Mouse (Mus musculus): ENCODE results near the gene Helz2.

The Helz2 gene

DNA sequence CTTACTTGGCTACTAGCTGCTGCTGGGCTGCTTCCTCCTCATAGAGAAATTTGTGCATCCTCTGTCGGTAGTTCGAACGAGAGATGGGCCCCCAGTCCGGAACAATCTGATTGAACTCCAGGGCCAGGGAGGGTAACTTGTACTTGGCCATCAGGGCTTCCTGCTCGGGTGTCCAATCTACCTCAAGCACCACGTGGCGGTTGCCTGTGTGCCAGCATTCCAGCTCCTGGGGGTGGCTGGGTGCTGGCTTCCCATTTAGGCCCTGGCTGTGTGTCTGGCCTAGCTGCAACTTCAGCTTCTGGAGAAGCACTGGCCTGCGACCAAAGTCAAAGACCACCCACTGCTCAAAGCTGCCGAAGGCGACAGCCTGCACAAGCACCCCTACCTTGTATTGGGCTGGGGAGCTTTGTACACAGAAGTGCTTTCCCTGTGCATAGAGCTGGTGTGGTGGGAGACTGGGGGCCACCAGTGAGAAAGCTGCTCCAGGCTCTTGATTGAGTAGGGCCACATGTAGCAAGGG lies 3.7 kb downstream of the Helz2 start:
- DNase-seq (ENCODE audit: low spot score), result no peak

DNA sequence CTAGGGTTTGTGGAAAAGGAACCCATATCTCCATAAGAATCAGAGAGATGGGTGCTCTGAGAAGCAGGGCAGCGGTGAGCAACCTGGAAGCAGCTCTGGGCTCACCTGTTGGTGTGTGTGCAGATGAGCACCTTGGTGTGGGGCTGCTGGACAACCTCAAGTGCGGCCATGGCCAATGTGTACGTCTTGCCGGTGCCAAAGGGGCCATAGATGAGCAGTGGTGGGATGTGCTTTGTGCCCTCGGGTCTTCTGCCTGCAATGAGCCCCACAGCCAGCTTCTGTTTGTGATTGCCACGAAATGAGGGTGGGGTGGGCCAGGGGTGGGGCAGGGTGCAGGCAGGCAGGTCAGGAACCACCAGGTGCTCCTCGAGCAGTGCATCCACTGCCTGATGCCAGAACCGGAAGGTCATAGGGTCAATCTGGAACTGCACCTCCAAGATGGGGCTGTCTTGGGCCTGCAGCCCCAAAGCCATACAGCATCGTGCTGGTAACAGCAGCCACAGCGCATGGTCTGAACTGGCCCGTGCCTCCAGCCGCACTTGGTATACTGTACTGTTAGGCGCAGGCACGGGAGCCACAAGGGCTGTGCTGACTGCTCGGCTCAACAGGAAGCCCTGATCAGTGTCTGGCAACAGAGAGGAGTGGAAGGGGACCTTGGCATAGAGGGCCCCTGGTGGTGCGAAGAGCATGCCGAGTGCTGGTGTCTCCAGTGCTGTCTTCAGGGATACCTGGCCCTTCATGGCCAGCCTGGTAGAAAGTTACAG lies 4.4 kb downstream of the Helz2 start:
- DNase-seq (ENCODE audit: low spot score), result no peak

DNA sequence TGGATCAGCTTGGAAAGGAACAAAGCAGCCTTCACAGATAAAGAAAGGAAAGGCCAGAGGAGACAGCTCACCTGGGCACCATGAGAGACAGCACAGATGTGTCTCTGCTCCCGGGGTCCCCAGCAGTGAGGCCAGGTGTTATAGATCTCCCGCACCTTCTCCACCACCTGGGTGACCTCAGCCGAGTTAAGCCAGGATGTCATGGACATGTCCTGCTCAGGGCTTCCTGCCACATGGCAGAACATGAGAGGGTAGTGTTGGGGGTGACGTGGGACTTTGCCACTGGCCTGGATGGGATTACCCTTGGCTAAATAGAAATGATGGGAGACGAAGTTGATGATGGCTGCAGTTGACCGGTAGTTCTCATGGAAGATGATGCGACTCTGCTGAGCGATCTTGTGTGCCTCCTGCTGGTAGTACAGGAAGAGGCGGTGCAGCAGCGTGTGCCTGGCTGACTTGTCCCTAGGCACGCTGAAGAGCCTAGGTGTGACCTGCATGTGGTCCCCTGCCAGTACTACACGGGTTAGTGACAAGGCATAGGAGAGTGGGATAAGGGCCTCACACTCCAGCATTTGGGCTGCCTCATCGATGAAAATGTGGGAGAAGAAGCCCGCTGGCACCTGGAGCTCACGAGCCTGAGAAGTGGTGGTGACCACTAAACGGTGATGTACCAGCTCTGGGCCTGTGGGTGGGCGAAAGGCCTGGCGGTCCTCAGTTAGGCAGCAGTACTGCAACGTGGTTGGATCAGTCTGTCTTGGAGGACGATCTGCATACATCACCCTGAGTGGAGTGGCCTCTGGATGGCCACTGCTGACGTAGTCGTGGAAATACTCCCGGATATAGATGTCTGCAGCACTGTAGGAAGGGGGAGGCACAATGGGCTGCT lies 5.9 kb downstream of the Helz2 start:
- DNase-seq (ENCODE audit: low spot score), result no peak

DNA sequence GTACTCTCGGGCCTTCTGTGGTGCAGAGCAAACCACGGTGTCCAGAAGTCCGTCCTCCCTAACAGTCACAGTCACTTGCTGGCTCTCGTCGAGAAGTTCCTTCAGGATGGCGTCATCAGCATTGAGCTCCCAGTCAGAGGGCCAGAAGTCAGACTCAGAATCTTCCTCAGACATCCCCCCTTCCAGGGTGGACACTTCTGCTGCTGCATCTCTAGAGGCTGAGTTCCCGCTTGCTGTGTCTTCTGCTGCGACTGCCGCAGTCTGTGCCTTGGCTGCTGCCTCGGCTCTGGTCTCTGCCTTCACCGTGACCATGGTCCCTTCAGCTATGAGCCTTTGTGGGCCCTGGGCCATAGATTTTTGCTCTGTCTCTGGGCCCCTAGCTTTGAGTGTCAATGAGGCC lies 7.1 kb downstream of the Helz2 start:
- no peak for DNase-seq (ENCODE audit: low spot score)

GRCm38 (mm10) chr2:181233443-181233842 lies 8.4 kb downstream of the Helz2 start:
- no peak for DNase-seq (ENCODE audit: low spot score)

DNA sequence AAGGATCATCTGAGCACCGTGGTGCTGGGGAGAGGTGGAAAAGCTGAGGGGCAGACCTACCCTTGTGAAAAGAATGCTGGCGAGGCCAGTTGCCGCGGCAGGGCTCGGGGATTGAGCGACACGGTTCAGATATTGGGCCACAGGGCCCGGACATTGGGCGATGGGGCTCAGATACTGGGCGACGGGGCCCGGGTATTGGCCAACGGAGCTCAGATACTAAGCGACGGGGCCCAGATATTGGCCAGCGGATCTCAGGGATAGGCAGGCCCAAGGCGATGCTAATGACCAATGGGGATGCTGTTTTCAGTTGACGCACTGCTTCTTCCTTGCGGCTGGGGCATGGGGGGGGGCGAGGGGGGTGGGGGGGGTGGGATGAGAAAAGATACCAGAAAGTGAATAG lies 10.7 kb downstream of the Helz2 start:
- DNase-seq (ENCODE audit: low spot score), result no peak

GRCm38 (mm10) chr2:181228335-181228734 lies 13.5 kb downstream of the Helz2 start:
- DNase-seq (ENCODE audit: low spot score), result no peak

DNA sequence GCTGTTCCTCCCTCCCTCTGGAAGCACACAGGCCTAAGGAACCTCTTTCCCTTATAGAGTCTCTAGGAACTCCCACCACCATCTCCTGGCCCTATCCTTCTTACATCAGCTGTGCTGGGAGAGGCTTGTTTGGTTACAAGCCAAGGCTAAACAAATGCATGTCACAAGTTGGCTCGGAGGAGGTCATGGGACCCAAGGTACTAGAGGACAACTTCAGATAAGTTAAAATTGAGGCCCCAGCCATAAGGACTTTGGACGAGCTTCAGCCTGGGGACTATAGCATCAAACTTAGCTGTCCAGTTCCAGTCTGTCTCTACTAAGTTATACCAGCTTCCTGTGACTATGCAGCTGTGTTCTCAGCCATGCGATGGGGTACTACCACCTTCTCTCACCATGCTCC lies 14.7 kb downstream of the Helz2 start:
- no peak for DNase-seq (ENCODE audit: low spot score)

DNA sequence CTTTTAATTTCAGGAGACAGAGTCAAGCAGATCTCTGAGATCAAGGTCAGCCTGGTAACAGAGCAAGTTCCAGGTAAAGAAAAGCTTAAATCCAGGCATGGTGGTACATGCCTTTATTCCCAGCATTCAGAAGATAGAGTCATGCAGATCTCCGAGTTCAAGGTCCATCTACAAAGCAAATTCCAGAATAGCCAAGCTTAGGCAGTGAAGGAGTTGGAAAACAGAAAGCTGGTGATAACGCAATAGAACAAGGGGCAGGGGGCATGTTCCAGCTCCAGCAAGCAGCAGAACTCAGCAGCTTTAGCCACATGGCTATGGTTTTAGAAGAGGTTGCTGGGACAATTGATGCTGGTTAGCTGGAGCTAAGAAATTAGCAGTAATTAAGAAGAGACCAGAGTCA lies 16.8 kb downstream of the Helz2 start:
- no peak for DNase-seq (ENCODE audit: low spot score)

GRCm38 (mm10) chr2:181220361-181220760 lies 21.5 kb downstream of the Helz2 start:
- no peak for DNase-seq (ENCODE audit: low spot score)

GRCm38 (mm10) chr2:181219538-181220216 lies 22.1 kb downstream of the Helz2 start, which contains the start of gene Fndc11:
TSS of gene Fndc11 (plus strand) at chr2:181220013.
- DNase-seq (ENCODE audit: low spot score), result peak; percentile 69

- no peak for DNase-seq (ENCODE audit: low spot score)
These were observed 22.8 kb downstream of the Helz2 start for GRCm38 (mm10) chr2:181218881-181219485.

- DNase-seq (ENCODE audit: low spot score), result no peak
These were observed 25.8 kb downstream of the Helz2 start for GRCm38 (mm10) chr2:181216037-181216436.

DNA sequence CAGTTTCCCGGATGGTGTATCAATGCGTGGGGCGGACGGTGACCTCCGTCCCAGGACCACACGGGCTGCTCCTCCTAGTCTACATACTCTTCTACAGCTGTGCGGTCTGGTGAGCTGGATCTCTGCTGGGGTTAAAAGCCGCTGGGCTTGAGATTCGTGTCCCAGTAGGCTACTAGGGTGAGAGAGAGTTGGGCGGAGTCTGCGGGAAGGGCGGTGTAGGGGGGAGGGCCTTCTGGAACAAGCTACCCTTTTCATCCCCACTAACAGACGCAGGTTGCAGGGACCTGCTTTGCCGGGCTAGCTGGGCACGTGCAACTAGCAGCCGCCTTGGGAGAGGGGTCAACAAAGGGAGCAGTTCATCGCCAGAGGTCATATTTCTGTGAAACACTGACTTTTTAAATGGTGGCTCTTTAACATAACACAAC lies 28.8 kb downstream of the Helz2 start, which contains the start of gene Srms:
TSS of gene Srms (minus strand) at position 165 of the 425 bp plus-strand sequence.
- peak; percentile 21 for DNase-seq (ENCODE audit: low spot score)

DNA sequence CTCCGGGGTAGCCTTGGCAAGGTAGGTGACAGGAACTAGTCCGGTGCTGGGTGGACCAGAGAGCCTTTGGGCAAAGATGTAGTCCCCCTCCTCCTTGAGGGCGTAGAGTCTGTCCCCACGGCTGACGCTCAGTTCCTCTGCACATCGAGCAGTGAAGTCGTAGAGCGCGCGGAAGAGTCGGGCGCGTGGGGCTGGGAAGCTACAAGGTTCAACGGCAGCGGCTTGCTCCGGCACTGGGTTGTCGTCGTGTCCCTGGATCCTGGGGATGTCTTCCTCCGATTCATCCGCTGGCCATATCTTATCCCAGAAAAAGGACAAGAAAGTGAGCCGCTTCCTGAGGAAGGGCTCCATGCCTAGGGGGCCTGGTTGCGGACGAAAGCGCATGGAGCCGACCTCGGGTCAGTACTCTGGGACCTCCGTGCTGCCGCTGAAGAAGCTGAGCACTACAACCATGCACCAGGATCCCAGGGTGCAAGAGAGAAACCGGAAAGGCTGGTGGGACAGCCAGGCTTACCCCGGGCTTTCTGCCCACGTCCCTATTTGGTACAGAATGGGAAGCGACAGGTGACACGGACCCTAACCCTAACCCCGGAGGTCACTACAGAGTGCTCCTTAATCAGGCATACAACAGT lies 29.3 kb downstream of the Helz2 start:
- no peak for DNase-seq (ENCODE audit: low spot score)

GRCm38 (mm10) chr2:181206118-181206517 lies 35.7 kb downstream of the Helz2 start:
- DNase-seq (ENCODE audit: low spot score), result no peak

DNA sequence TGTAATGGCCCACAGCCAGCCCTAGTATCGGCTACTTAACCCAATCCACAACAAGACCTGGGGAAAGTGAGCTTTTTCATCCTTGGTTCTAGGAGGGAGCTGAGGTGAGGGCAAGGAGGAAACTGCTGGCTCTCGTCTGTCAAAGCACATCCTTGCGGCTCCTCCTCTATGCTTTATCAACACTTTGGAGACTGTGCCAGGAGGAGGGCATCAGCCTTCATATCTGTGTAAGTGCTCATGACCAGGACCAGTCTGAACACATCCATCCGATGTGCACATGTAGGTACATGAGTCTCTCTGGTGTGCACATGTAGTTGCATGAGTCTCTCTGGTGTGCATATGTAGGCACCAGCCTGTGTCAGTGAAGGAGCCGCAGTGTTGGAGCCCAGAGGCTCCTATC lies 36.1 kb downstream of the Helz2 start:
- DNase-seq (ENCODE audit: low spot score), result no peak

GRCm38 (mm10) chr2:181202886-181203285 lies 38.9 kb downstream of the Helz2 start:
- no peak for DNase-seq (ENCODE audit: low spot score)

- no peak for DNase-seq (ENCODE audit: low spot score)
These were observed 39.4 kb downstream of the Helz2 start, which contains the start of gene Ptk6 for GRCm38 (mm10) chr2:181202422-181202821. TSS of gene Ptk6 (minus strand) at chr2:181202789.

GRCm38 (mm10) chr2:181201606-181202005 lies 40.2 kb downstream of the Helz2 start:
- DNase-seq (ENCODE audit: low spot score), result no peak

GRCm38 (mm10) chr2:181196628-181197300 lies 45.1 kb downstream of the Helz2 start:
- DNase-seq (ENCODE audit: low spot score), result no peak
